Mouse (Mus musculus) cerebellum, postnatal 10 days (tissue): Measurements from ENCODE around the gene Adcy7.

Experiments used
- DNase-seq, 2 experiments: peaks; one replicate each; pipeline ENCODE4 v3.0.0; 2021; ENCODE audit warnings: mixed read lengths in 2 of 2

Gene Adcy7

DNA sequence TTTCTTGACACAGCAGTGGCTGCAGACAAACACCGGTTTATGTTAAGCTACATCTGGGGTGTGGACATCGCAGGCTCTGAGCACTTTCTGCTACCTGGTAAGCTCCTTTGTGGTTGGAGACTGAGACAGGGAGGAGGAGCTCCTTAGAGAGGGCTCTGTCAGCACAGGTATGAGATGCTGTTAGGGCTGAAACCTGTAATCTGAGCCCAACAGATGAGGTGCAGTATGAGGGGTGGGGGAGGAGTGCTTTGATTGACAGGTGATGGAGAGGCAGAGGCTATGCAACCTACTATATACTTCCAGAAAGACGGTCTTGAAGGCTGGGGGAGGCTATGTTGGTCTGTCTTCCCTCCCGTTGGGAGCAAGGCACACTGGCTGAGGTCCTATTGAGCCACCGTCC lies 7.0 kb downstream of the Adcy7 start:
- no peak for DNase-seq

GRCm38 (mm10) chr8:88279670-88280069 lies 7.5 kb downstream of the Adcy7 start:
- no peak for DNase-seq

DNA sequence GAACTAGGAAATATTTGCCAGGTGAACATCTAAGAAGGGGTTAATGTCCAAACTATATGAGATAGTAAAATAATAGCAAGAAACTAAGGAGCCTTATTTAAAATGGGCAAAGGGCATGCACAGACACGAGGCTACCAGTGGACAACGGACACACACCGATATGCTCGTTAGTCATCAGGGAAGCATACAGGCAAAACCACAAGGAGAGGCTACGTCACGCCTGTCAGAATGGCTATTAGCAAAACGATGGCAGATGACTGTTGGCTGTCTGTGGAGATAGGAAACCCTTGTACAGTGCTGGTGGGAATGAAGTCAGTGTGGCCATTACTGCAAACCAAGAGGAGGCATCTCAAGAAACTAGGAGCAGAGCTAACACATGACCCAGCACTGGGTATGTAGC lies 8.7 kb downstream of the Adcy7 start:
- no peak for DNase-seq

DNA sequence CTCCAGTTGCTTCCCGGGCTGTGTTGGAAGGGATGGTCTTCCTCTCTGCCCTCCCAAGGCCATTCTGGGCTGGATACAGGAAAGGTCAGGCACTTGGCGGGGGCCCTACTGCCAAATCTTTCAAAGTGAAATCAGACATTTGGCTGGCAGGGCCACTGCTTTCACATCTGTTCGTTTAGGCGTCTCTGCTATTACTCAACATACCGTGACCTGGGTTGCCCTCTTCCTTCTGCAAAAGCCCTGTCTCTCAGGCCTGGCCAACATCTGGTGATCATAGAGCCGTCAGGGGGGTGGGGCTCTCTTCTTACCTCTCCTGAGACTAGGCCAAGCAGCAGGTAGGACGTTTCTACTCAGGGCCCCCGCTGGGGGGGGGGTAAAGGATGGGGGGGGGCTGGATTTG lies 10.5 kb downstream of the Adcy7 start:
- no peak for DNase-seq

- no peak for DNase-seq
Measured at GRCm38 (mm10) chr8:88283243-88284115, 11.3 kb downstream of the Adcy7 start.

DNA sequence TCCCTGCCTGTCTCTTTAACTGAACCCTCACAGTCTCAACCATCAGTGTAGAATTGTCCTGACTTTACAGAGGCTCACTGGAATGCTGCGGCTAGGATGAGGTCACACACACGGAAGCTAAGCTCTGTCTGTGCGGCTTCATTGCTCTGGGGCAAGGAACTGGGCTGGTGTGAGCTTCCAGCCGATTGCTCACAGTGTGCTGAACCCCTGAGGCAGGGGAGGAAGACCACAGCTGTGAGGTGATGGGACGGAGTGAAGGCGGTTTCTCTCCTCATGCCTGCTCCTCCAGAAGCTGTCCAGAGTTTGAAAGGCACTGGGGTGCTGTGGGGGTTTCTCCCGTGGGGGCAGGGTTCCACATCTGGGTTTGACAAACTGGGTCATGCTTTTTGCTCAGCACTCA lies 12.5 kb downstream of the Adcy7 start:
- DNase-seq, result no peak

DNA sequence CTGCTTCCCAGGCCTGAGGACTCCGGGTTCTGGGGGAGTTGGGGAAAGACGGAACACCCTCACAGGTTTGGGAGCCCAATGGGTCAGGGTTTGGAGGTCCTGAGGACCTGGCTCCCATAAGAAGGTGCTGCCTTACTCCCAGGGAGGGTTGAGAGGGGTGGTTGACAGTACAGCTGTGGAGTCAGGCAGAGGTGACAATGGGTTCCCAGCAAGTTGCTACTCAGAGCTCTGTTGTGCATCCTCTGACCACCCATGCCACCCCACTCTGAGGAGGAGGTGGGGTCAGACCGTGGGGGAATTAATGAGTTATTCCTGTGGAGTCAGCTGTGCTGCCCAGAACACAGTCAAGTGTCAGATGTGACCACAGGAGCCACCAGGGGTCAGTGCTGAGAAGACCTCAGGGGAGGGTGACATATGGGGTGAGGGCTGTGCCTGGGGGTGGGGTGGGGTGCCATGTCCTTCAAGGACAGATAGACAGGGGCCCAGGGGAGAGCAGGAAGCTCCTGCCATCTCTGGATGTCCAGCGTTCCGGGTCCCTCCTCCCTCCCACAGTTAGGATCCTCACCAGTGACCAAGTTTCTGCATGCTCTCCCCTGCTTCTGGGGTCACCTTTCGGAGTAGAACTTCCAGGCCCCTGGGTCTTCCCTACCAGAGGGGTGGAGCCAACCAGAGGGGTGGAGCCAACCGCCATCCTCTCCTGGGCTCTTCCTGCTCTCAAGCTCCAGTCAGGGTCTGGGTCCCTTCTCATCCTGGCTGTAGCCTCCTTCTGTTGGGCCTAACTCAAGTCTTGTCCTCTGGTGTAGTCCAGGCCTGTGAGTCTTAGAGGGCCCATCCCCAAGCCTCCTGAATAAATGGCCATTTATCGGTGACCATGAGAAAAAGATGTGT lies 13.5 kb downstream of the Adcy7 start:
- no peak for DNase-seq

DNA sequence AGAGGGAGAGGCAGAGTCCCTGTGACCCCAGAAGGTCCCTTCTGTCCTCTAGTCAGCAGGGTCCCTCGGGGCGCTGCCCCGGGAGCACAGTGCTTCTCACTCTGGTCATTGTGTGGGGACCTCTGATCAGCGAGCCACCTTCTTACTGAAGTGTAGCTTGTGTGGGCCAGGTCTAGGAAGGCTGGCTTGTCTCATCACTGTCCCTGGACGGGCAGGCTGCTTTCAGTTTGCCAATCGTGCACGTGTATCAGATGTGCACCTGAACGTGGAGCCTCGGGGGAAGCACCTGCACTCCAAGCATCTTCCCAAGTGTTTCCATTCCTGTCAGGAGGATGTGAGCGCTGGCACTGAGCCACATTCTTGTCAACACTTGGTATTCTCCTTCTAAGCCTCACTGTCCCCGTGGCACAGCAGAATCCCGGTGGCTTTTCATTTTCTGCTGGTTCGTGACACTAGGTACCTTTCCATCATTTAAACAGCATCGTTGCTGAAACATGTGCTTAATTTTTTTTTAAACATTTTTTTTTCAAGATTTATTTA lies 14.3 kb downstream of the Adcy7 start:
- DNase-seq, result no peak

GRCm38 (mm10) chr8:88288622-88289242 lies 16.5 kb downstream of the Adcy7 start:
- DNase-seq, result no peak

GRCm38 (mm10) chr8:88289901-88290300 lies 17.7 kb downstream of the Adcy7 start:
- DNase-seq, result no peak

GRCm38 (mm10) chr8:88290326-88291304 lies 18.4 kb downstream of the Adcy7 start:
- no peak for DNase-seq

DNA sequence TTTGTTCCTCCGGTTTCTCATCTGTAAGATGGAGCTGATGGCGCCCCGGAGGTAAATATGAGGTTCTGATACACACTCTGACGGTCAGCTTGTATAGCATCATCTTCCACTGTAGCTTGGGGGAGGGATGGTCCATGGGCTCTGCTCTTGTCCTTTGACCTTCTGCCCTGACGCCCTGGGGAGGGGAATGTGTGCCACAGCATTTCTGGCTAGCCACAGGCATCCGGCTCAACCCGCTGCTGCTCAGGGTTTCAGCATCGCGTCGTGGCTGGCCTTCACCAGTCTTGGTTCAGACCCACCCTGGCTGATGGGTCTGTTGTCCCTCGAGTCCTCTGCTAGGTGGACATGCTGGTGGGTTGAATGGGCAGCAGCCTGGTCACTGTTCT lies 19.1 kb downstream of the Adcy7 start:
- no peak for DNase-seq

GRCm38 (mm10) chr8:88292926-88293325 lies 20.7 kb downstream of the Adcy7 start:
- no peak for DNase-seq

GRCm38 (mm10) chr8:88293590-88294356 lies 21.6 kb downstream of the Adcy7 start:
- DNase-seq, result no peak

GRCm38 (mm10) chr8:88294977-88295376 lies 22.8 kb downstream of the Adcy7 start:
- no peak for DNase-seq

- peak; percentile 66 to 72 for DNase-seq
Measured at GRCm38 (mm10) chr8:88297976-88298732, 26.0 kb downstream of the Adcy7 start.

GRCm38 (mm10) chr8:88298733-88299103 lies 26.5 kb downstream of the Adcy7 start:
- no peak for DNase-seq

DNA sequence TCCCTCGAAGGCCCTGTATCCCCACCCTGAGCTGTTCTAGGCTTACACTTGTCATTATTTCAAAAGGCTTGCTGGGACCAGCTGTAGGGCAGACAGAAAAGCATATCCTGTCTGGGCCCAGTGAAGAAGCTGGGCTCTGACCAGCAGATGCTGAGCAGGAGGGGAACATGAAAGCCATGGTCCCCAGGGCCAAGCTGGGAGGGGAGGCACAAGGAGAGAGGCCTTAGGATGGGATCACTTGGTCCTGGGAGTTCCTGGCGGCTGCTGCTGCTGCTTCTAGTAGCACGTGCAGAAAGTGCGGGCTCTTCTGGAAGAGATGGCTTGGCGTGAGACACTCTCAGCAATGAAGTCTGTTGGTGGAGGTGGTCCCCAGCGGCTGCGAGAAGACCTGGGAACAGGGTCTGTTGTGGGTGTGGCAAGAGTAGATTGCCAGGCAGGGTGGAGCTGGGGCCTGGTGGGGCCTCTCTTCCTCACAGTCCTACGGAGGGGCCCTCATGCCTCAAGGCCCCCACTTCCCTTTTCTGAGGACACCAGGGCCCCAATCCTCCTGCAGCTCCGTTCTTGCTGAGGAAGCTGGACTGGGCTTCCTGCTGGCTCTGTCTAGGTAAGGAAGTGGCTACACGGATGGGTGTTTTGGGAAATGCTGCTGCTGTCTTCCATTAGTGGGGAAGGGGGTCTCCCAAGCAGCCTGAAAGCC lies 27.9 kb downstream of the Adcy7 start:
- no peak for DNase-seq

GRCm38 (mm10) chr8:88301589-88302437 lies 29.6 kb downstream of the Adcy7 start:
- DNase-seq, result peak; percentile 60 to 61
